Mouse (Mus musculus) forebrain, embryonic 11.5 days (tissue): Measurements from ENCODE around the gene Hnrnpll. TPM values are rescaled to one million over a fixed set of nuclear protein-coding genes. Genes with fewer than 3 reads are reported as not detected.

ENCODE experiments used
- ATAC-seq: fragments of 200-750 bp; cut with Nextera tagmentation; replicated peaks from 2 replicates; pipeline ENCODE4 v1.8.0; 2017; ENCODE audit warnings: moderate TSS enrichment; ENCODE audit not compliant: low FRiP score
- DNase-seq: peaks from one replicate; pipeline ENCODE4 v3.0.0-alpha.2; 2017; ENCODE audit warnings: low spot score
- H3K27ac ChIP-seq: fragments of 300-500 bp; sonication (generic); 2 replicates; pipeline ENCODE4 v1.5.1; 2014; ENCODE audit warnings: low read depth, low read length
- H3K27me3 ChIP-seq: fragments of 300-500 bp; sonication (generic); 2 replicates; pipeline ENCODE4 v1.6.1; 2014; ENCODE audit warnings: mild to moderate bottlenecking, low read length, mixed read lengths; ENCODE audit not compliant: control insufficient read depth, insufficient read depth
- H3K36me3 ChIP-seq: fragments of 300-500 bp; sonication (generic); 2 replicates; pipeline ENCODE4 v1.6.1; 2014; ENCODE audit warnings: mild to moderate bottlenecking, low read length, moderate library complexity, mixed read lengths; ENCODE audit not compliant: control insufficient read depth, insufficient read depth
- H3K4me1 ChIP-seq: fragments of 300-500 bp; sonication (generic); replicated peaks from 2 replicates; pipeline ENCODE4 v1.6.1; 2014; ENCODE audit warnings: low read length, mixed read lengths; ENCODE audit not compliant: control insufficient read depth, insufficient read depth
- H3K4me2 ChIP-seq: fragments of 300-500 bp; sonication (generic); 2 replicates; pipeline ENCODE4 v1.6.1; 2014; ENCODE audit warnings: low read depth, mild to moderate bottlenecking, low read length, moderate library complexity, mixed read lengths; ENCODE audit not compliant: severe bottlenecking
- H3K4me3 ChIP-seq: fragments of 300-500 bp; sonication (generic); 2 replicates; pipeline ENCODE4 v1.5.1; 2014; ENCODE audit warnings: low read depth, low read length
- H3K9ac ChIP-seq: fragments of 300-500 bp; sonication (generic); 2 replicates; pipeline ENCODE4 v1.6.1; 2014; ENCODE audit warnings: low read length
- H3K9me3 ChIP-seq: fragments of 300-500 bp; sonication (generic); 2 replicates; pipeline ENCODE4 v1.6.1; 2016; ENCODE audit warnings: low read length, mixed read lengths; ENCODE audit not compliant: control insufficient read depth
- WGBS: fragments of 180-500 bp; shearing (Covaris S2); extraction: QIAGEN DNeasy Blood & Tissue Kit; methylation state at CpG from one replicate; pipeline ENCODE4 v1.1.7; 2014; 5-methylcytosine and 5-hydroxymethylcytosine counted together
- polyA plus RNA-seq: library from polyadenylated mRNA; unstranded; fragments of >200 nt; fragmentation: Nextera tagmentation; extraction: Ambion mirVana; gene quantifications from 2 replicates; pipeline ENCODE4 v1.2.1, GENCODE M21; 2014

Gene Hnrnpll
- polyA plus RNA-seq = 127 TPM in 2 replicates

- Histone ChIP-seq H3K9ac (peak within 1 kb of the TSS; percentile 99), H3K4me3 (peak within 1 kb of the TSS; percentile 99), H3K4me1 (no peaks in the 10 kb centered on the region; the same call in 1 of the 2 replicates), H3K27me3 (no peaks in the 10 kb centered on the region), H3K9me3 (no peaks in the 10 kb centered on the region), H3K4me2 (peak within 1 kb of the TSS; percentile 67), H3K27ac (peak within 1 kb of the TSS; percentile 99), H3K36me3 (no peaks in the 10 kb centered on the region)
- peak; percentile 98 for ATAC-seq
- under 1% methylated on average over 88 of the region's 97 CpGs for WGBS
- peak; percentile 98 for DNase-seq
Observed at GRCm38 (mm10) chr17:80061783-80062619, at the start of gene Hnrnpll. Hnrnpll (minus strand) TSS chr17:80062334.

GRCm38 (mm10) chr17:80105348-80105978 is 43.3 kb upstream of the Hnrnpll start:
- DNase-seq = no peak
- Histone ChIP-seq H3K27me3 (no peaks in the 10 kb centered on the region), H3K4me1 (no peaks in the 10 kb centered on the region), H3K36me3 (no peaks in the 10 kb centered on the region), H3K4me2 (no peak overlapping the region), H3K9me3 (no peaks in the 10 kb centered on the region), H3K9ac (no peak overlapping the region), H3K27ac (no peak overlapping the region), H3K4me3 (no peak overlapping the region)
- 90% methylated on average over 10 of the region's 10 CpGs for WGBS
- ATAC-seq = no peak

GRCm38 (mm10) chr17:80099823-80100222 is 37.7 kb upstream of the Hnrnpll start:
- WGBS = 92% methylated on average over 6 of the region's 6 CpGs
- Histone ChIP-seq H3K4me2 (no peak overlapping the region), H3K9ac (no peak overlapping the region)

GRCm38 (mm10) chr17:80097221-80097620 is 35.1 kb upstream of the Hnrnpll start:
- Histone ChIP-seq H3K27me3 (no peaks in the 10 kb centered on the region), H3K9ac (no peak overlapping the region), H3K4me3 (no peak overlapping the region), H3K4me2 (no peak overlapping the region), H3K4me1 (peaks cover 3% of the 10 kb centered on the region; the same call in 1 of the 2 replicates), H3K36me3 (no peaks in the 10 kb centered on the region), H3K9me3 (no peaks in the 10 kb centered on the region), H3K27ac (no peak overlapping the region)
- 47% methylated on average over 2 of the region's 2 CpGs for WGBS
- ATAC-seq (no peak), DNase-seq (no peak)

More at GRCm38 (mm10) chr17:80099823-80100222, 37.7 kb upstream of the Hnrnpll start:
- DNase-seq (no peak), ATAC-seq (no peak)
- Histone ChIP-seq H3K27ac (no peak overlapping the region), H3K4me3 (no peak overlapping the region), H3K27me3 (no peaks in the 10 kb centered on the region), H3K4me1 (peaks cover 3% of the 10 kb centered on the region; the same call in 1 of the 2 replicates), H3K9me3 (no peaks in the 10 kb centered on the region), H3K36me3 (no peaks in the 10 kb centered on the region)

DNA sequence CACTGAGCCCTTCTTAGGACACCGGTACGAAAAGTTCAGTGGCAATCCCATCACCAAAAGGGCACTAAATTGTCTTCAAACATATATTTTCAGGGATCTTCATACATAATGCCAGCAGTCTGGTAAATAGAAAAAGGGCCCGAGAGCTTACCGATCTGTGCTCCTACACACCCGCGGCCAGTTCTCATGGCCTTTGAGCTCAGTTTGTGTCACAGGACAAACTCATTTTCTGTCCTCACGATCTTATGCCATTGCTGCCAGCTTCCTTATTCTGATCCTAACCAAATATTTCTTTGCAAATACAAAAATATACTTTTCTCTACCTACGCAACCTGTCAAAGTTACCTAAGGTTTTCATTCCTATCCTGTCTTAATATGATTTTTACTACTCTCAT is 34.6 kb upstream of the Hnrnpll start:
- H3K9ac ChIP-seq = no peak overlapping the region
- H3K4me3 ChIP-seq = no peak overlapping the region
- DNase-seq (no peak), ATAC-seq (no peak)
- H3K9me3 ChIP-seq = no peaks in the 10 kb centered on the region
- no peaks in the 10 kb centered on the region for H3K36me3 ChIP-seq
- H3K27ac ChIP-seq = no peak overlapping the region
- 91% methylated on average over 8 of the region's 8 CpGs for WGBS
- H3K4me1 ChIP-seq = peaks cover 3% of the 10 kb centered on the region; the same call in 1 of the 2 replicates
- no peaks in the 10 kb centered on the region for H3K27me3 ChIP-seq
- no peak overlapping the region for H3K4me2 ChIP-seq

- H3K27ac ChIP-seq = no peak overlapping the region
- H3K9ac ChIP-seq = no peak overlapping the region; the same call in 1 of the 2 replicates
- peaks cover 3% of the 10 kb centered on the region; the same call in 1 of the 2 replicates for H3K4me1 ChIP-seq
- peak overlapping the region; percentile 9; the same call in 1 of the 2 replicates for H3K4me3 ChIP-seq
- no peaks in the 10 kb centered on the region for H3K27me3 ChIP-seq
- DNase-seq (peak; percentile 68), ATAC-seq (peak; percentile 91)
- no peaks in the 10 kb centered on the region for H3K36me3 ChIP-seq
- H3K9me3 ChIP-seq = no peaks in the 10 kb centered on the region
- 13% methylated on average over 20 of the region's 20 CpGs for WGBS
- H3K4me2 ChIP-seq = peak overlapping the region; percentile 40; the same call in 1 of the 2 replicates
Observed at GRCm38 (mm10) chr17:80096043-80096719, 34.0 kb upstream of the Hnrnpll start.

DNA sequence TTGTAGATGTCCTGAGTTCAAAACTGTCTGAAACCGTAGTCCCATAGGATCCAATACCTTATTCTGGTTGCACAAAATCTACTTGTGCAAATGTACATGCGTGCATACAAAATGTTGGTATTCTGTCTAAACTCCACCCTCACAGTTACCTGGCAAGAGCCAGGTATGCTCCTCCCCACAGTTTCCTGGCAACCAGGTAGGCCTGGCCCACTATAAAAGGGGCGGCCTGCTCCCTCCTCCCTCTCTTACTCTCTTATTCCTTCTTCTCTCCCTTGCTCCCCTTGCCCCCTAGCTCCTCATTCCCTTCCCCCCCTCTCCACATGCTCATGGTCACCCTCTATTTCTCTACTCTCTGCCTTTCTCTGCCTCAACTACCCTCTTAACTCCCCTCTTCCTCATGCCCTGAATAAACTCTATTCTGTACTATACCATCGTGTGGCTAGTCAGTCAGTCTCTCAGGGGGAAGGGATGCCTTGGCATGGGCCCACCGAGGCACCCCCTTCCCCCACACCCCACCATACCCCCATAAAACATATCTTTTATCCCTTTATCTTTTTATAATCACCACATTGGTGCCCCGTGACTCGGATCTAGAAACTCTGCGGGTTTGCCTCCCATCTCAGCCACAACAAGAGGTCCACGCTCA is 33.2 kb upstream of the Hnrnpll start:
- H3K4me1 ChIP-seq = peaks cover 3% of the 10 kb centered on the region; the same call in 1 of the 2 replicates
- no peak overlapping the region for H3K9ac ChIP-seq
- H3K27me3 ChIP-seq = no peaks in the 10 kb centered on the region
- no peak overlapping the region for H3K27ac ChIP-seq
- DNase-seq (no peak), ATAC-seq (peak; percentile 19; the same call in 1 of the 2 replicates)
- H3K4me2 ChIP-seq = 0 out of 2 replicates have a peak overlapping the region, but pooled peaks have one; percentile 40
- no peaks in the 10 kb centered on the region for H3K9me3 ChIP-seq
- no peaks in the 10 kb centered on the region for H3K36me3 ChIP-seq
- H3K4me3 ChIP-seq = no peak overlapping the region
- 89% methylated on average over 9 of the region's 9 CpGs for WGBS
